Mouse (Mus musculus) yolk sac, embryonic 10.5 days (tissue): Measurements from ENCODE around the gene Lrrc42.
A peak's percentile ranks its signal among the peaks of the same experiment; 100 is the strongest.

Experiments used
- DNase-seq: peaks from one replicate; pipeline ENCODE4 v3.0.0-alpha.2; 2017; ENCODE audit warnings: low spot score

The Lrrc42 gene

GRCm38 (mm10) chr4:107249471-107249870 lies 3.9 kb downstream of the Lrrc42 start:
- DNase-seq: no peak

GRCm38 (mm10) chr4:107248061-107248460 lies 5.3 kb downstream of the Lrrc42 start:
- DNase-seq: no peak

GRCm38 (mm10) chr4:107247110-107247509 lies 6.2 kb downstream of the Lrrc42 start:
- no peak for DNase-seq

- no peak for DNase-seq
Measured at GRCm38 (mm10) chr4:107246040-107246439, 7.3 kb downstream of the Lrrc42 start.

GRCm38 (mm10) chr4:107245368-107245767 lies 8.0 kb downstream of the Lrrc42 start:
- no peak for DNase-seq

GRCm38 (mm10) chr4:107243365-107244333 lies 9.7 kb downstream of the Lrrc42 start:
- DNase-seq: peak; percentile 23

- DNase-seq: no peak
Measured at GRCm38 (mm10) chr4:107240196-107240595, 13.1 kb downstream of the Lrrc42 start.

- no peak for DNase-seq
Measured at GRCm38 (mm10) chr4:107238253-107238652, 15.1 kb downstream of the Lrrc42 start.

- no peak for DNase-seq
Measured at GRCm38 (mm10) chr4:107232219-107232618, 21.1 kb downstream of the Lrrc42 start.

GRCm38 (mm10) chr4:107226313-107226712 lies 27.0 kb downstream of the Lrrc42 start:
- DNase-seq: no peak

- DNase-seq: no peak
Measured at GRCm38 (mm10) chr4:107223225-107224204, 29.8 kb downstream of the Lrrc42 start.

GRCm38 (mm10) chr4:107221524-107221923 lies 31.8 kb downstream of the Lrrc42 start:
- no peak for DNase-seq

GRCm38 (mm10) chr4:107217574-107217973 lies 35.8 kb downstream of the Lrrc42 start:
- DNase-seq: no peak

- no peak for DNase-seq
Measured at GRCm38 (mm10) chr4:107213279-107214011, 39.9 kb downstream of the Lrrc42 start.

GRCm38 (mm10) chr4:107211936-107212335 lies 41.4 kb downstream of the Lrrc42 start:
- DNase-seq: no peak

GRCm38 (mm10) chr4:107211465-107211864 lies 41.9 kb downstream of the Lrrc42 start:
- DNase-seq: no peak

GRCm38 (mm10) chr4:107210483-107211097 lies 42.7 kb downstream of the Lrrc42 start:
- no peak for DNase-seq

GRCm38 (mm10) chr4:107208880-107209279 lies 44.5 kb downstream of the Lrrc42 start, which contains the start of gene Ldlrad1:
TSS of gene Ldlrad1 (plus strand) at chr4:107209180.
- DNase-seq: no peak

- DNase-seq: no peak
Measured at GRCm38 (mm10) chr4:107207016-107207415, 46.3 kb downstream of the Lrrc42 start.

GRCm38 (mm10) chr4:107203001-107203400 lies 50.3 kb downstream of the Lrrc42 start:
- DNase-seq: no peak

GRCm38 (mm10) chr4:107201779-107202178 lies 51.6 kb downstream of the Lrrc42 start:
- no peak for DNase-seq
